Mouse (Mus musculus): Measurements from ENCODE around the gene Adra2b.

DNA sequence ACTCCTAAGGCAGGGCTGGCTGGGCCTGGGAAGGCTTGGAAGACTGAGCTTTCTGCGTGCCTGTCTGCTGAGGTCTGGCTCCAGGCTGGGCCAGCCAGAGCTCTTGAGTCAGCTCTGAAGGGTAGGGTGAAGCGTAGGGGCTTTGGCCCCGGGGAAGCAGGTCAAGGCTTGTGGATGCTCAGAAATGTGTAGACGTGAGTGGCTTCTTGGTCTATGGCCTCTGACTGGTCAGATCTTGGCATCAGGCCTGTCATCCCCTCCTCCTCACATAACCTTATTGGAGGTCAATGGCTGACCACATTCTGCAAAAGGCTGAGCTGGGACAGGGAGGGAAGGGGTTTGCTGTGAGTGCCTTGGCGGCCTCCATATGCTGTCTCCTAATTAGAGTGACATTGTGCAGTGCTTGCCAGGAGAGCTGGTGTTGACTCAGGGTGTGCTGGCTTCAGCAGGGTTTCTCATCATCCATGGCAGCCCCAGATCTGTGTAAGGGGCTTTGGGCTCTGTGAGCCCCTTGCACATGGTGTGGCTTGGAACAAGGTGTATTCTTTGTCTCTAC is 31.7 kb downstream of the Adra2b start:
- TF ChIP-seq CTCF (IDR thresholded peaks at IDR 0.05; ENCODE audit: borderline replicate concordance, insufficient read depth, low read depth, low read length): no peak
- no peak for TF ChIP-seq POLR2A (IDR thresholded peaks at IDR 0.05; ENCODE audit: borderline replicate concordance, insufficient read depth, low read length)

All from cerebellum, adult 2 months (tissue).